Mouse (Mus musculus) heart, postnatal 0 days (tissue): ENCODE data around the gene Mettl7a3.
"Not testable (repeated sequence)": the region's sequence is repeated elsewhere in the genome, so short reads cannot be mapped to it uniquely, and the experiment has no call there.

ENCODE experiments used
- CTCF ChIP-seq: IDR thresholded peaks from 2 replicates; pipeline ENCODE4 v1.5.1; 2016; ENCODE audit warnings: antibody characterized with exemption, control low read depth, low read depth
- EP300 ChIP-seq: IDR thresholded peaks from 2 replicates; pipeline ENCODE4 v1.6.1; 2016; ENCODE audit warnings: antibody characterized with exemption, low read depth

DNA sequence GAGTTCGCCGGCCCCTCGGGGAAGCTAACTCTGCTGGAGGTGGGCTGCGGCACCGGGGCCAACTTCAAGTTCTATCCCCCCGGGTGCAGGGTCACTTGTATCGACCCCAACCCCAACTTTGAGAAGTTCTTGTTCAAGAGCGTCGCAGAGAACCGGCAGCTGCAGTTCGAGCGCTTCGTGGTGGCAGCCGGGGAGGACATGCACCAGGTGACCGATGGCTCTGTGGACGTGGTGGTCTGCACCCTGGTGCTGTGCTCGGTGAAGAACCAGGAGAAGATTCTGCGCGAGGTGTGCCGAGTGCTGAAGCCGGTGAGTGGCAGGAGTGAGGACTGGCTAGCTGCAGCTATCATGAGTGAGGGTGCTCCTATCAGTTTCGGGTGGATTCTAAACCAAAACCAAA lies 18.7 kb downstream of the Mettl7a3 start:
- TF ChIP-seq CTCF, EP300: not testable (repeated sequence)
